Mouse (Mus musculus): ENCODE data around the gene Lmo1.

The Lmo1 gene

GRCm38 (mm10) chr7:109174949-109175669 is at the start of gene Lmo1:
Gene Lmo1 (minus strand): TSS chr7:109175207.
- no peak for DNase-seq (ENCODE audit: low spot score in 2 of 2)

GRCm38 (mm10) chr7:109221716-109222110 is 46.7 kb upstream of the Lmo1 start:
- no peak for DNase-seq (ENCODE audit: low spot score in 2 of 2)

GRCm38 (mm10) chr7:109220766-109221715 is 46.0 kb upstream of the Lmo1 start:
- DNase-seq (ENCODE audit: low spot score in 2 of 2), result no peak

DNA sequence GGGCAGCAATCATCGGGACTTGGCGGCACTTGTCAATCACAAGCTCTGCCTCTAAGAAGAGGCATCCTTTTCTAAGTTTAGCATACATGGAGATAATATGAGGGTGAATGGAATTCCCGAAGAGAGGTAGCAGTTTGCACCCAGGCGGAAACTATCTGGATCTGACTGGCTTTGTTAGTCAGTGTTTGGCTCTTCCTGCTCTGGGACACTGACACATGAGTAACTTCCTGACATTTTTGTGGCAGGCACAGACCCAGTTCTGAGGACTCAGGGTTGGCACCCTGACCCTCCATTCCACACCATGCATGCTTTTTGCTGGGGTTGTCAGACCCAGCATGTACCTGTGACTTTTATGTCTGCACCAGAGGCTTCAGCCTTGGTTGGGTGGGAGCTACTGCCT is 45.0 kb upstream of the Lmo1 start:
- DNase-seq (ENCODE audit: low spot score in 2 of 2), result no peak

DNA sequence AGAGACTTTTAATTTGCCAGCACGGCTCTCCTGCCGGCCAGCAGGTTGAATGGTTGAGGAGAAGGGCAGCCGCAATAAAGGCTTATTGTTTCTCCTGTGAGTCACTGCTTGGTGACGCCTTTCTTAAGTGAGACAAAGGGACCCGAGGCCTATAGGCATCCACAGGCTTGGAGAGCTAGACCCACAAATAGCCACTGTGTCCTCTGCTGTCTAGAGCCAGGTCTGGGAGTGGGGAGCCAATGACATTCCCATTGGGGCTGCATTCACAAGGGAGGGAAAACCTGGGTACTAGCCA is 43.9 kb upstream of the Lmo1 start:
- DNase-seq (ENCODE audit: low spot score in 2 of 2), result no peak

GRCm38 (mm10) chr7:109218130-109218976 is 43.3 kb upstream of the Lmo1 start:
- peak; percentile 54 to 85 for DNase-seq (ENCODE audit: low spot score in 2 of 2)

- no peak for DNase-seq (ENCODE audit: low spot score in 2 of 2)
These were observed 34.8 kb upstream of the Lmo1 start for GRCm38 (mm10) chr7:109209804-109210203.

GRCm38 (mm10) chr7:109207811-109208210 is 32.8 kb upstream of the Lmo1 start:
- DNase-seq (ENCODE audit: low spot score in 2 of 2), result no peak

DNA sequence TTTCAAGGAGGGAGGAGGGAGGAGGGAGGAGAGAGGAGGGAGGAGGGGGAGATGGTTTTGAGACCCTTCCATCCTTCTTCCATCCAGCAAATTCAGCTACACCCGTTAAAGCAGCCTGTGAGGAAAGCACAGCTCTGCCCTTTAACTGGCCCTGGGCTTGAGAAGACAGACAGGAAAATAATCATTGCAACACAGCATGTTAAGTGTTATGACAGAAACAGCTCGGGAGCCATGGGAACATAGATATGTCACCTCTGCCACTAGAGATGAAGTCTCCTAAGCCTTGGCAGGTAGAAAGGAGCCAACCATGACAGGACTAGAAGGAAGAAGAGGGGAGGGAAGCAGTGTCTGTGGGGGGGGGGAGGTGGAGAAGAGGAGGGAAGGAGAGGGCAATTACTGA is 31.4 kb upstream of the Lmo1 start:
- DNase-seq (ENCODE audit: low spot score in 2 of 2), result no peak

DNA sequence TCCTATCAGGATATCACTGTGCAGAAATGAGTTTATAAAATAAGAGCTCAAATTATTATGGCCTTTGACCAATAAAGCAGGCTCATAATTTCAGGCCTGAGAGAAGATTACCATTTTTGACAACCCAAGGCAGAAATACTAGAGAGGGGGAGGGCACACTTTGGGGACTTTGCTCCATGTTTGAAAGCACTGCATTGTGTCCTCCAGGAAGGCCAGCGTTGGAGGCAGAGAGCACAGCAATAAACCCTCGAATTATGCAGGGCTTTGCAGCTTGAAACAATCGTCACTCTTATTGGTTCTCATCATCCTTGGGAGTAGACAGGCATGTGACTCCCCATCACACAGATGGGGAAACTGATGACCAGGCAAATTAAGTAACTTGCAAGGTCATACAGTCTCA is 28.1 kb upstream of the Lmo1 start:
- no peak for DNase-seq (ENCODE audit: low spot score in 2 of 2)

DNA sequence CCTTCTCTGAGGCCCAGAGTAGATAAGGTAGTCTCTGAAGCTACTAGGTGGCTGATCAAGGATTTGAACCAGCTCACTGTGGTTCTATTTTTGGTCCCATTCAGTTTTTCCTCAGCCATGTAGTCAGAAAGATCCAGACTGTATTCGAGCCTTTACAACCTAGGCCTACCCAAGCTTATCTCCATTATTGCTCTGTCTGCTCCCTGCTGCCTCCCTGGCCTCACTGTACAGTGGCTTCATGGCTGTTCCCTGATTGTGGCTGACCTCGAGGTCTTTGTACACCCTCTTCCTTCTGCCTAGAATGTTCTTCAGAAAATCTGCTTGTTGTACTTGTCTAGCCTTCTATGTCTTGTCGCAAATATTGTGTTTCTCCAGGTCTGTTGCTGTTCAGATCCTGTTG is 25.6 kb upstream of the Lmo1 start:
- no peak for DNase-seq (ENCODE audit: low spot score in 2 of 2)

DNA sequence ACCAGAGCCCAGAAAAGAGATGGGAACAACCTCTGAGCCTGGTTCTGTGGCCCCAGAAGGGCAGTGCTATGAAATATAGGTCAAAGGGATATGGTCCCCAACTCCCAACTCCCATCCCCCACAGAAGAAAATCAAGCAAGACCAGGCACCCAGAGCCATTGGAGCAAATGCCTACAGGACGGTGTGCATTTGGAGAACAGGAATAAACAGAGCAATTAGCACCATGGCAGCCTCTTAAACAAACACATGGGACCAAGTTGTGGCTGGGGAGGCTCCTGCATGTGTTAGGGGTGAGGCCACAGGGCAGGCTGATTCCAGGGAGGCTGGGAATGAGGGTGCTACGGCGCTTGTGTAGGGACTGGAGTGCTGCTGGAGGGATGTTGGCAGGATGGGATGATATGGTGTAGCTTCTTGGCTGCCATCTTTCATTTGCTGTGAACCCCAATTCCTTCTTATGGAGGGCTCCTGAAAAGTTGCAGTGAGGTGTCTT is 22.2 kb upstream of the Lmo1 start:
- no peak for DNase-seq (ENCODE audit: low spot score in 2 of 2)

- no peak for DNase-seq (ENCODE audit: low spot score in 2 of 2)
These were observed 21.5 kb upstream of the Lmo1 start for GRCm38 (mm10) chr7:109196399-109197082.

GRCm38 (mm10) chr7:109195982-109196381 is 21.0 kb upstream of the Lmo1 start:
- no peak for DNase-seq (ENCODE audit: low spot score in 2 of 2)

DNA sequence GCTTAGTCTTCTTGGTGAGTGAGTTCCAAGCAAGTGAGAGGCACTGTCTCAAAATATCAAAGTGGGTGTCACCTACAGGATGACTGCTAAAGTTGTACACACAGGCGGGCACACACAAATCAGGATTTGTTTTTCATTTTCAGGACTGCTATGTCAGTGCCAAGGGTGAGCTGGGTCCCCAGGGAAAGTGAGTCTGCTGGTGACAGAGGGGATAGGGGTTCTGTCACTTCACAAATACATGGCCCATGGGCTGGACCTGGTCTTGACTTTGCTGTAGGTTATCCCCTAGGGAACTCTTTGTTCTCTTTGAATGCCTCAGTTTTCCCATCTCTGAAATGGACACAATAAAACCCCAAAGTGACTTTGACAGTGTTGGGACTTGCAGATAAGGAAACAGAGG is 19.8 kb upstream of the Lmo1 start:
- no peak for DNase-seq (ENCODE audit: low spot score in 2 of 2)

DNA sequence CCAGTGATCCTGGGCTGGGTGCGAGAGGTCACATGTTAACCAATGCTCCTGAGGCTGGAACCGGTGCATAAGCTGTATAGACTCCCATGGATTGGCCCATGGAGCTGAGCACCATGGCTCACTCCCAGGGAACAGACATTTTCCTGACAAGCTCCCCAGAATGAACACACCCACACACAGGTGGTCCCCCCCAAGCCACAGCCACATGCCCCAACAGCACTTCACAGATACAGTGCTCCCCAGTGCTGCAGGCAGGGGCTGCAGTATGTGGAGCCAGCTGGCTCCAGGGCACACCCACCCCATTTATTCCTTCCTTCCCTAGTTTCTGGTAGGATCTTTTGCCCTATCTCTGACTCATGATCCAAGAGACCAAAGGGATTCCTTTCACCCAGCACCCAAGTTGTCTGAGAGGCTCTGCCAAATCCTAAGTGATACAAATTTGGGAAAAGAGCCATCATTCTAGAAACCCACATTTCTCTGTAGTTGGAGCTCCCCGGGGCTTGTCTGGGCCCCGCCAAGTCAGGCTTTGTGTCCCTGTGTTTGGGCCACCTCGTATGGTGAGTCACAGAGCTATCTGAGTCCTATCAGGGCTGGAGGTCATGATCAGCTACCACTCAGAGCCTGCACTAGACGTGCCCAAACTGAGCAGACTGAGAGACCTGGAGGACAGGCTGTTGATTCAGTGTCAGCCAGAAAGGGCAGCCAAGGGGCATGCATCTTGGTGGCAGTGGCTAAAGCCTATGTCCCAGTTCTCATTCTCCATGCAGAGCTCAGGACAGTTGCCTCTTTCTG is 12.4 kb upstream of the Lmo1 start:
- no peak for DNase-seq (ENCODE audit: low spot score in 2 of 2)

- DNase-seq (ENCODE audit: low spot score in 2 of 2), result no peak
These were observed 11.0 kb upstream of the Lmo1 start for GRCm38 (mm10) chr7:109185975-109186374.

- DNase-seq (ENCODE audit: low spot score in 2 of 2), result no peak
These were observed 10.6 kb upstream of the Lmo1 start for GRCm38 (mm10) chr7:109185564-109185963.

DNA sequence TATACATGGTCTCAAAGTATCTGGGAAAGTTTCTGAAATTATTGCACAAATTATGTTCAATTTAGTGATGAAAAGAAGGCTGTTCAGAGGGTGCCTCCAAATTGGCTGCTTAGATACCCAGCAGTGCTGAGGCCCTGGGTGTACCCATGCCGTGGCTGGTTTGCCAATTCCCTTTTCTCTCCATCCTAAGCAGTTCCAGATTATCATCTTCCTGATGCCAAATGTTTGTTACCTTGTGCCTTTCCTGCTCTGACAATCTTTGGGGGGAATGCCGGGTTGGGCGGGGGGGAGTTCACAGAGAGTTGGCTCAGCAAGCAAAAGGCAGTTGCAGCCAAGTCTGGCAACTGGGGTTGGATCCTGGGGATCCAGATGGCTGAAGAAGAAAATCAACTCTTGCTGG is 1.7 kb upstream of the Lmo1 start:
- DNase-seq (ENCODE audit: low spot score in 2 of 2), result no peak

All from spleen, postnatal 4 days (tissue).